Mouse (Mus musculus) cerebellum, adult 2 months (tissue): ENCODE measurements around the gene Oprl1.

Source experiments
- CTCF ChIP-seq: fragments of 200-500 bp; IDR thresholded peaks from 2 replicates; pipeline ENCODE4 v1.5.1; 2011; ENCODE audit warnings: low read depth, mild to moderate bottlenecking, control low read depth, low read length, moderate library complexity, borderline replicate concordance; ENCODE audit not compliant: insufficient read depth
- POLR2A ChIP-seq: fragments of 200-500 bp; IDR thresholded peaks from 2 replicates; pipeline ENCODE4 v1.6.1; 2011; ENCODE audit warnings: low read length, control low read depth, borderline replicate concordance; ENCODE audit not compliant: insufficient read depth

DNA sequence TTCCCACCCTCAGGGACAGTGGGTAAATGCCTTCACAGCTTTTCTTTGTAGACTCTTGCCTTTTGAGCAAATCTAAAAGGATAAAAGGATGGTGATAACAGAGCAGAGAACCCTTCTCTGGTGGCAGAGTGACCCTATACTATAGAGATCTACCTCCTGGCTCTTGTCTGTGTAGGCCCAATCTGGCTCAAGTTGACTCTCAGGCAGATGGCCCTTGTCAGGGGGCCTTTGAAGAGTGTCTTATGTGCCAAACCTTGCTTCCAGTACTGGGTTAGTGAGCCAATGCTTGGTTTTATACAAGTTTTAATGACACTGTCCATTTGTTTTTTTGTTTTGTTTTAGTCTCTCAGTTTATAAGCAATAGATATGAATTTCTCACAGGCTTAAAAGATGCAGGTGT, 6.4 kb downstream of the Oprl1 start:
- TF ChIP-seq CTCF: no peak
- TF ChIP-seq POLR2A: no peak
